Mouse (Mus musculus) hematopoietic multipotent progenitor cell, adult 10-12 weeks (in vitro differentiated cells): Measurements from ENCODE around the gene Krtap19-4. TPM values are rescaled to one million over a fixed set of nuclear protein-coding genes. Genes with fewer than 3 reads are reported as not detected.

ENCODE experiments used
- polyA plus RNA-seq: library from polyadenylated mRNA; stranded (reverse); fragments of >175 nt; gene quantifications from 2 replicates; pipeline ENCODE4 v1.2.3, GENCODE M21; 2012; ENCODE audit warnings: low replicate concordance

Gene Krtap19-4
- not detected in 2 replicates for polyA plus RNA-seq

GRCm38 (mm10) chr16:88884989-88885388 lies at the start of gene Krtap19-4:
TSS of gene Krtap19-4 (minus strand) at chr16:88885089.

GRCm38 (mm10) chr16:88932165-88932564 lies 47.3 kb upstream of the Krtap19-4 start, which contains the start of gene Krtap19-9b:
TSS of gene Krtap19-9b (minus strand) at chr16:88932265.

GRCm38 (mm10) chr16:88896357-88896756 lies 11.5 kb upstream of the Krtap19-4 start, which contains the start of gene Krtap19-5:
TSS of gene Krtap19-5 (minus strand) at chr16:88896457.

GRCm38 (mm10) chr16:88877938-88878337 lies 7.0 kb downstream of the Krtap19-4 start, which contains the start of gene Krtap19-3:
TSS of gene Krtap19-3 (minus strand) at chr16:88878038.

GRCm38 (mm10) chr16:88874169-88874568 lies 10.7 kb downstream of the Krtap19-4 start, which contains the start of gene Krtap19-2:
TSS of gene Krtap19-2 (minus strand) at chr16:88874269.

GRCm38 (mm10) chr16:88869311-88869710 lies 15.6 kb downstream of the Krtap19-4 start, which contains the start of gene Krtap19-1:
TSS of gene Krtap19-1 (minus strand) at chr16:88869411.

Other genes starting within 250 kb of the Krtap19-4 start
- not detected in 2 replicates for gene Krtap26-1, start 237.3 kb downstream of the Krtap19-4 start, polyA plus RNA-seq
- gene Krtap27-1, start 213.4 kb downstream of the Krtap19-4 start, polyA plus RNA-seq, result not detected in 2 replicates
- not detected in 2 replicates for gene 2310061N02Rik, start 177.1 kb downstream of the Krtap19-4 start, polyA plus RNA-seq
- not detected in 2 replicates for gene Krtap13-1, start 156.2 kb downstream of the Krtap19-4 start, polyA plus RNA-seq
- gene Krtap13, start 133.5 kb downstream of the Krtap19-4 start, polyA plus RNA-seq, result not detected in 2 replicates
- gene 2310034C09Rik, start 126.2 kb downstream of the Krtap19-4 start, polyA plus RNA-seq, result not detected in 2 replicates
- gene 2310057N15Rik, start 110.9 kb downstream of the Krtap19-4 start, polyA plus RNA-seq, result not detected in 2 replicates
- not detected in 2 replicates for gene Gm5965, start 107.2 kb downstream of the Krtap19-4 start, polyA plus RNA-seq
- gene Gm20741, start 72.9 kb downstream of the Krtap19-4 start, polyA plus RNA-seq, result not detected in 2 replicates
- gene Krtap15, start 64.9 kb downstream of the Krtap19-4 start, polyA plus RNA-seq, result not detected in 2 replicates
- gene Krtap14, start 58.9 kb downstream of the Krtap19-4 start, polyA plus RNA-seq, result not detected in 2 replicates
- gene Krtap19-1, start 15.7 kb downstream of the Krtap19-4 start, polyA plus RNA-seq, result not detected in 2 replicates
- not detected in 2 replicates for gene Krtap19-2, start 10.8 kb downstream of the Krtap19-4 start, polyA plus RNA-seq
- gene Krtap19-3, start 7.1 kb downstream of the Krtap19-4 start, polyA plus RNA-seq, result not detected in 2 replicates
- gene Krtap19-5, start 11.4 kb upstream of the Krtap19-4 start, polyA plus RNA-seq, result not detected in 2 replicates
- gene Krtap19-9b, start 47.2 kb upstream of the Krtap19-4 start, polyA plus RNA-seq, result not detected in 2 replicates
- gene Krtap16-3, start 77.8 kb upstream of the Krtap19-4 start, polyA plus RNA-seq, result not detected in 2 replicates
- gene Krtap22-2, start 125.7 kb upstream of the Krtap19-4 start, polyA plus RNA-seq, result not detected in 2 replicates
- gene Gm10229, start 130.2 kb upstream of the Krtap19-4 start, polyA plus RNA-seq, result not detected in 2 replicates
- gene Krtap6-1, start 146.6 kb upstream of the Krtap19-4 start, polyA plus RNA-seq, result not detected in 2 replicates
- gene Gm10228, start 156.4 kb upstream of the Krtap19-4 start, polyA plus RNA-seq, result not detected in 2 replicates
- gene Krtap6-5, start 162.8 kb upstream of the Krtap19-4 start, polyA plus RNA-seq, result not detected in 2 replicates
- not detected in 2 replicates for gene 1110025L11Rik, start 178.9 kb upstream of the Krtap19-4 start, polyA plus RNA-seq
- not detected in 2 replicates for gene Krtap6-3, start 198.9 kb upstream of the Krtap19-4 start, polyA plus RNA-seq